Mouse (Mus musculus): ENCODE results near the gene Olfr1335. TPM values are rescaled to one million over a fixed set of nuclear protein-coding genes. Genes with fewer than 3 reads are reported as not detected.

Olfr1335 gene
- not detected in 2 replicates for polyA plus RNA-seq (2015; fragmentation: Nextera tagmentation; extraction: Ambion mirVana)

GRCm38 (mm10) chr4:118809844-118810243 is at the start of gene Olfr1335:
Gene Olfr1335, minus strand, starts transcription at chr4:118809944.

GRCm38 (mm10) chr4:118836179-118836578 is 26.4 kb upstream of the Olfr1335 start, which contains the start of gene Olfr1333:
Gene Olfr1333, minus strand, starts transcription at chr4:118836279.

GRCm38 (mm10) chr4:118782486-118782885 is 27.3 kb downstream of the Olfr1335 start, which contains the start of gene Olfr1337:
Gene Olfr1337, minus strand, starts transcription at chr4:118782586.

Other genes starting within 250 kb of the Olfr1335 start
- gene Cfap57, start 189.2 kb downstream of the Olfr1335 start, polyA plus RNA-seq (2015; fragmentation: Nextera tagmentation; extraction: Ambion mirVana), result 0.10 TPM in 2 replicates
- gene Ebna1bp2, start 189.1 kb downstream of the Olfr1335 start, polyA plus RNA-seq (2015; fragmentation: Nextera tagmentation; extraction: Ambion mirVana), result 103 and 114 TPM in 2 replicates
- not detected in 2 replicates for gene Olfr62, start 151.0 kb downstream of the Olfr1335 start, polyA plus RNA-seq (2015; fragmentation: Nextera tagmentation; extraction: Ambion mirVana)
- gene Olfr1342, start 117.2 kb downstream of the Olfr1335 start, polyA plus RNA-seq (2015; fragmentation: Nextera tagmentation; extraction: Ambion mirVana), result not detected in 2 replicates
- not detected in 2 replicates for gene Olfr1341, start 106.4 kb downstream of the Olfr1335 start, polyA plus RNA-seq (2015; fragmentation: Nextera tagmentation; extraction: Ambion mirVana)
- not detected in 2 replicates for gene Olfr1340, start 89.8 kb downstream of the Olfr1335 start, polyA plus RNA-seq (2015; fragmentation: Nextera tagmentation; extraction: Ambion mirVana)
- not detected in 2 replicates for gene Olfr1339, start 77.8 kb downstream of the Olfr1335 start, polyA plus RNA-seq (2015; fragmentation: Nextera tagmentation; extraction: Ambion mirVana)
- not detected in 2 replicates for gene Olfr1338, start 51.2 kb downstream of the Olfr1335 start, polyA plus RNA-seq (2015; fragmentation: Nextera tagmentation; extraction: Ambion mirVana)
- not detected in 2 replicates for gene Olfr1337, start 27.4 kb downstream of the Olfr1335 start, polyA plus RNA-seq (2015; fragmentation: Nextera tagmentation; extraction: Ambion mirVana)
- gene Olfr1333, start 26.3 kb upstream of the Olfr1335 start, polyA plus RNA-seq (2015; fragmentation: Nextera tagmentation; extraction: Ambion mirVana), result not detected in 2 replicates
- gene Olfr1331, start 54.7 kb upstream of the Olfr1335 start, polyA plus RNA-seq (2015; fragmentation: Nextera tagmentation; extraction: Ambion mirVana), result not detected in 2 replicates
- not detected in 2 replicates for gene Olfr1330, start 78.7 kb upstream of the Olfr1335 start, polyA plus RNA-seq (2015; fragmentation: Nextera tagmentation; extraction: Ambion mirVana)
- gene Olfr1329, start 107.5 kb upstream of the Olfr1335 start, polyA plus RNA-seq (2015; fragmentation: Nextera tagmentation; extraction: Ambion mirVana), result not detected in 2 replicates
- gene Olfr1328, start 128.7 kb upstream of the Olfr1335 start, polyA plus RNA-seq (2015; fragmentation: Nextera tagmentation; extraction: Ambion mirVana), result not detected in 2 replicates
- gene Lao1, start 151.6 kb upstream of the Olfr1335 start, polyA plus RNA-seq (2015; fragmentation: Nextera tagmentation; extraction: Ambion mirVana), result not detected in 2 replicates